Mouse (Mus musculus) bone marrow, adult 2 months (tissue): Measurements from ENCODE around the gene Diaph3. TPM values are rescaled to one million over a fixed set of nuclear protein-coding genes. Genes with fewer than 3 reads are reported as not detected.

Source experiments
- H3K27ac ChIP-seq: fragments of 200-500 bp; 2 replicates; pipeline ENCODE4 v1.5.1; 2012; ENCODE audit warnings: low read depth, mild to moderate bottlenecking, control low read depth, inconsistent platforms, low read length; ENCODE audit not compliant: control insufficient read depth, poor library complexity, insufficient read depth
- H3K4me1 ChIP-seq: fragments of 200-500 bp; 2 replicates; pipeline ENCODE4 v1.6.1; 2011; ENCODE audit warnings: low read length; ENCODE audit not compliant: control insufficient read depth, insufficient read depth
- H3K4me3 ChIP-seq: fragments of 200-500 bp; replicated peaks from 2 replicates; pipeline ENCODE3; 2011; ENCODE audit warnings: mild to moderate bottlenecking, low read depth, low read length, control low read depth; ENCODE audit not compliant: control insufficient read depth
- CTCF ChIP-seq: fragments of 200-500 bp; IDR thresholded peaks from 2 replicates; pipeline ENCODE4 v1.5.1; 2011; ENCODE audit warnings: low read length, control low read depth; ENCODE audit not compliant: control insufficient read depth, insufficient read depth
- POLR2A ChIP-seq: fragments of 200-500 bp; IDR thresholded peaks from 2 replicates; pipeline ENCODE4 v1.6.1; 2011; ENCODE audit warnings: low read depth, mild to moderate bottlenecking, control low read depth, low read length, borderline replicate concordance; ENCODE audit not compliant: control insufficient read depth
- WGBS: fragments of 180-500 bp; shearing (Covaris S2); methylation state at CpG from one replicate; pipeline ENCODE4 v1.1.7; 2018; 5-methylcytosine and 5-hydroxymethylcytosine counted together
- polyA plus RNA-seq: library from polyadenylated mRNA; stranded (reverse); fragments of >200 nt; gene quantifications from 2 replicates; pipeline ENCODE4 v1.2.4, GENCODE M21; 2011; ENCODE audit warnings: low replicate concordance; ENCODE audit not compliant: missing spikeins, insufficient read depth, insufficient read length

Diaph3 gene
- polyA plus RNA-seq, 1 experiment, result 30.7 TPM

DNA sequence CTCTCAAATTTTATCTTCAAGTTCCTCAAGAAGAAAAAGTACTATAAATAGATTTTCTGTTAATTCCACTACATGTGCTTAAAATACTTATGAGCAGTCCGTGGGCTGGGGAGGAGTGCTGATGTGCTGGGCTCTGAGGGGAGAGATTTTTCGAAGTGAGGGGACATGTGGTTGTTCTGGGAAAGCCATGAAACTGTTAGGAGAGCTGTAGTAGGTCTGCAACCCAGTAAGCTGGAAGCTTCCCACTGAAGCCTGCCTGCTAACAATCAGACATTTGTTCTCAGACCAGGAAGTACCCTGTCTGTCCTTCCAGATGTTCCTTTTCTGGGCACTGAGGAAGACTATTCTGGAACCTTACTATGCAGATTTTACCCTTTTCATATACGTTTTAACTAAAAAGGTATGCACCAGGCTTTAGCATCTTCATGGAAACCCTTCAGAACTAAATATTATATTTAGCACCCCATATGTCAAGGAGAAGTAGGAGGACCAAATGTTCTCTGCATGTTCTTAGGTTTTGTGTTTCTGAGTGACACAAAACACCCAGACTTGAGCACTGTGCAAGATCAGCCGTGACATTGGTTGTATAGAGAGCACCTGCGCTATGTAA is 516.1 kb downstream of the Diaph3 start:
- H3K27ac ChIP-seq, result no peak overlapping the region
- 75% methylated on average over 5 of the region's 5 CpGs for WGBS

DNA sequence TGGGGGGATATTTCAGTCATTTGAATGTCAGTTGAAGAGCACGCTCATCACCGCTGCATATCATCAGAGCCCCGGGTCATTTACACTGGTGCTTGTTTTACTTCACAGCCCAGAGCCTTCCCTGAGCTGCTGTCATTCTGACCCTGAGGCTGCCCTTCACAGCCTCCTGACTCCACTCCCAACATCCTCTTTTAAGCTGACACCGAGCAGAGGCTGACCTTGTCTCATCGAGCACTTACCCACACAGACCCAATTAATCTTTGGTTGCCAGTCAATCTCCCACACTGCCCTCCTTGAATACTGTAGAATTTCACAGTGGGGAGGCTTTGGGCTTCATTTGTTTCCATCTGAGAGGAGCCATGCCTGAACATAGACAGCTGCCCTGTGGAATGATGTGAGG is 521.4 kb downstream of the Diaph3 start:
- H3K4me1 ChIP-seq, result no peaks in the 10 kb centered on the region
- 71% methylated on average over 5 of the region's 5 CpGs for WGBS
- H3K27ac ChIP-seq, result no peak overlapping the region
- TF ChIP-seq POLR2A (no peak), CTCF (no peak)
- no peak overlapping the region for H3K4me3 ChIP-seq

More for the DNA sequence above, 516.1 kb downstream of the Diaph3 start:
- Histone ChIP-seq H3K4me3 (no peak overlapping the region), H3K4me1 (no peaks in the 10 kb centered on the region)
- TF ChIP-seq POLR2A (no peak), CTCF (no peak)
